Mouse (Mus musculus) lung, embryonic 14.5 days (tissue): ENCODE measurements at regions not wholly inside any gene's neighbourhood (a gene's known extent, or its start where the extent isn't known, plus 50 kb on each side); places are given as distances from the start of the nearest gene placed in this dataset.
"Not testable (repeated sequence)": the region's sequence is repeated elsewhere in the genome, so short reads cannot be mapped to it uniquely, and the experiment has no call there.

Experiments
- ATAC-seq: fragments of 200-750 bp; cut with Nextera tagmentation; 2 replicates; pipeline ENCODE4 v1.8.0; 2017; ENCODE audit warnings: mild to moderate bottlenecking, moderate TSS enrichment, moderate library complexity; ENCODE audit not compliant: insufficient read depth
- DNase-seq: peaks from one replicate; pipeline ENCODE4 v3.0.0-alpha.2; 2015
- H3K27ac ChIP-seq: fragments of 300-500 bp; sonication (generic); 2 replicates; pipeline ENCODE4 v1.5.1; 2014; ENCODE audit warnings: low read depth, mild to moderate bottlenecking, moderate library complexity
- H3K27me3 ChIP-seq: fragments of 300-500 bp; sonication (generic); 2 replicates; pipeline ENCODE4 v1.6.1; 2014; ENCODE audit warnings: low read length, control low read depth; ENCODE audit not compliant: insufficient read depth
- H3K36me3 ChIP-seq: fragments of 300-500 bp; sonication (generic); 2 replicates; pipeline ENCODE4 v1.6.1; 2014; ENCODE audit warnings: control low read depth; ENCODE audit not compliant: insufficient read depth
- H3K4me1 ChIP-seq: fragments of 300-500 bp; sonication (generic); 2 replicates; pipeline ENCODE4 v1.6.1; 2014; ENCODE audit warnings: antibody characterized with exemption, control low read depth; ENCODE audit not compliant: insufficient read depth
- H3K4me2 ChIP-seq: fragments of 300-500 bp; sonication (generic); 2 replicates; pipeline ENCODE4 v1.6.1; 2014; ENCODE audit warnings: mild to moderate bottlenecking
- H3K4me3 ChIP-seq: fragments of 300-500 bp; sonication (generic); 2 replicates; pipeline ENCODE4 v1.5.1; 2014; ENCODE audit warnings: low read depth, low read length
- H3K9ac ChIP-seq: fragments of 300-500 bp; sonication (generic); 2 replicates; pipeline ENCODE4 v1.6.1; 2014
- H3K9me3 ChIP-seq: fragments of 300-500 bp; sonication (generic); 2 replicates; pipeline ENCODE4 v1.6.1; 2016; ENCODE audit warnings: low read depth, low read length, control low read depth
- CTCF ChIP-seq: IDR thresholded peaks from 2 replicates; pipeline ENCODE4 v1.5.1; 2016; ENCODE audit warnings: antibody characterized with exemption, low read depth
- WGBS: fragments of 180-500 bp; shearing (Covaris S2); extraction: QIAGEN DNeasy Blood & Tissue Kit; methylation state at CpG from one replicate; pipeline ENCODE4 v1.1.7; 2014; 5-methylcytosine and 5-hydroxymethylcytosine counted together

DNA sequence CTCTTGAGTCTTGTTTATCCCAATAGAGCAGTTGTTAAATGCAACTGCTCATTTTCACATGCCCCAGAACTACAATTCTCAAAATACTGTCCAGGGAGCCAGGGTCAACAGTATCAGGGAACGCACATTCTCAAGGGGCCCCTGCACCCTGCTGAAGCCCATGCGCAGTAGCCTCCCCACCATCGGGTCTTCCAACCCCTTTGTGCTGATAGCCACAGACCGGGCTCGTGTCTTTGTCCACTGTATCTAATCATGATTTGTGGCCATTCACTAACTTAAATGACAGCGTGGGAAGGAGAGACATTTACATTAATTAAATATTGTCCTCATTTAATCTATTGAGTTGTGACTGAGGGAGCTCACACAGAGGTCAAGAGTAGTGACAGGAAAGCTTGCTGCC, 260.0 kb upstream of the Nr5a2 start:
- Histone ChIP-seq H3K9me3 (no peaks in the 10 kb centered on the region), H3K27me3 (no peaks in the 10 kb centered on the region), H3K36me3 (no peaks in the 10 kb centered on the region), H3K4me1 (peaks cover 3% of the 10 kb centered on the region), H3K27ac (no peak overlapping the region), H3K4me2 (no peak overlapping the region), H3K4me3 (no peak overlapping the region), H3K9ac (no peak overlapping the region)
- WGBS, result 73% methylated on average over 6 of the region's 6 CpGs
- no peak for TF ChIP-seq CTCF
- DNase-seq, result no peak
- no peak for ATAC-seq

GRCm38 (mm10) chr1:137218611-137219010, 258.4 kb upstream of the Nr5a2 start:
- no peak overlapping the region for H3K4me3 ChIP-seq
- no peaks in the 10 kb centered on the region for H3K9me3 ChIP-seq
- H3K4me1 ChIP-seq, result peaks cover 3% of the 10 kb centered on the region
- WGBS, result 60% methylated on average over 11 of the region's 11 CpGs
- ATAC-seq (no peak), DNase-seq (peak; percentile 10)
- no peak overlapping the region for H3K27ac ChIP-seq
- no peak overlapping the region for H3K4me2 ChIP-seq
- H3K27me3 ChIP-seq, result no peaks in the 10 kb centered on the region
- no peak for TF ChIP-seq CTCF
- H3K9ac ChIP-seq, result no peak overlapping the region
- no peaks in the 10 kb centered on the region for H3K36me3 ChIP-seq

- no peak for ATAC-seq
- WGBS, result 57% methylated on average over 4 of the region's 4 CpGs
- Histone ChIP-seq H3K9ac (no peak overlapping the region), H3K4me1 (peaks cover 3% of the 10 kb centered on the region), H3K27ac (no peak overlapping the region), H3K27me3 (no peaks in the 10 kb centered on the region), H3K9me3 (no peaks in the 10 kb centered on the region), H3K36me3 (no peaks in the 10 kb centered on the region), H3K4me2 (no peak overlapping the region), H3K4me3 (no peak overlapping the region)
- TF ChIP-seq CTCF, result peak; percentile 44
- DNase-seq, result peak; percentile 18
These were observed 257.8 kb upstream of the Nr5a2 start for GRCm38 (mm10) chr1:137218096-137218495.

DNA sequence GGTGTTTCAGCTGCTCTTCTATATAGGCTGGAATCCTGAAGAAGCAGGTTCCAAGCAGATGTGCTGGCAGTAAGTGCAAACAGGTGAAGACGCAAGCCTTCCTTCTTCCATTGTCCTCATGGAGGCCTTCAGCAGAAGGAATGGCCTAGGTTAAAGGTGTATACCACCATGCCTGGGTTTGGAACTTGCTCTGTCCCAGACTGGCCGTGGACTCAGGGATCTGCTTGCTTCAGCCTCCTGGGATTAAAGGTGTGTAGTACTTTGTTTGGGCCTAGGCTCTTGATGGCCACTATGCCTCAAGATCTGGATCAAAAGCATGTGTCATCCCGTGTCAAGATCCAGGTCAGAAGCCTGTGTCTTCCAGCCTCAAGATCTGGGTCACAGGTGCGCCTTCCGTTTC, 257.0 kb upstream of the Nr5a2 start:
- ATAC-seq, result no peak
- 91% methylated on average over 5 of the region's 5 CpGs for WGBS
- DNase-seq, result no peak

GRCm38 (mm10) chr1:137214328-137214727, 254.1 kb upstream of the Nr5a2 start:
- H3K4me3 ChIP-seq, H3K27me3 ChIP-seq, ATAC-seq, DNase-seq, H3K9ac ChIP-seq, H3K4me1 ChIP-seq, H3K27ac ChIP-seq, H3K9me3 ChIP-seq, H3K36me3 ChIP-seq, H3K4me2 ChIP-seq: not testable (repeated sequence)
- WGBS, result 83% methylated on average over 1 of the region's 1 CpGs

More for the DNA sequence above, 257.0 kb upstream of the Nr5a2 start:
- no peak overlapping the region for H3K4me2 ChIP-seq
- H3K36me3 ChIP-seq, result no peaks in the 10 kb centered on the region
- no peak overlapping the region for H3K4me3 ChIP-seq
- no peaks in the 10 kb centered on the region for H3K27me3 ChIP-seq
- H3K4me1 ChIP-seq, result peaks cover 3% of the 10 kb centered on the region
- H3K27ac ChIP-seq, result no peak overlapping the region
- no peak for TF ChIP-seq CTCF
- H3K9me3 ChIP-seq, result no peaks in the 10 kb centered on the region
- no peak overlapping the region for H3K9ac ChIP-seq

GRCm38 (mm10) chr1:137213717-137214116, 253.5 kb upstream of the Nr5a2 start:
- Histone ChIP-seq H3K9me3 (no peaks in the 10 kb centered on the region), H3K27ac (no peak overlapping the region), H3K27me3 (no peaks in the 10 kb centered on the region), H3K4me2 (no peak overlapping the region), H3K4me1 (no peaks in the 10 kb centered on the region), H3K9ac (no peak overlapping the region), H3K36me3 (no peaks in the 10 kb centered on the region), H3K4me3 (no peak overlapping the region)
- 79% methylated on average over 5 of the region's 5 CpGs for WGBS
- ATAC-seq, result no peak
- TF ChIP-seq CTCF, result no peak
- DNase-seq, result no peak

- Histone ChIP-seq H3K9ac (no peak overlapping the region), H3K36me3 (no peaks in the 10 kb centered on the region), H3K4me1 (no peaks in the 10 kb centered on the region), H3K4me2 (no peak overlapping the region), H3K27me3 (no peaks in the 10 kb centered on the region), H3K27ac (no peak overlapping the region), H3K9me3 (no peaks in the 10 kb centered on the region), H3K4me3 (no peak overlapping the region)
- TF ChIP-seq CTCF, result no peak
- ATAC-seq, result no peak
- no peak for DNase-seq
- WGBS, result 57% methylated on average over 3 of the region's 3 CpGs
These were observed 252.6 kb upstream of the Nr5a2 start for GRCm38 (mm10) chr1:137212856-137213255.

- H3K9ac ChIP-seq, result no peak overlapping the region
- H3K36me3 ChIP-seq, result no peaks in the 10 kb centered on the region
- no peak for ATAC-seq
- H3K27ac ChIP-seq, result no peak overlapping the region
- no peak overlapping the region for H3K4me3 ChIP-seq
- H3K9me3 ChIP-seq, result no peaks in the 10 kb centered on the region
- H3K27me3 ChIP-seq, result no peaks in the 10 kb centered on the region
- no peaks in the 10 kb centered on the region for H3K4me1 ChIP-seq
- no peak overlapping the region for H3K4me2 ChIP-seq
- no peak for TF ChIP-seq CTCF
- WGBS, result 78% methylated on average over 7 of the region's 7 CpGs
- no peak for DNase-seq
These were observed 244.1 kb upstream of the Nr5a2 start for GRCm38 (mm10) chr1:137204371-137204770.
